Comparison of ENCODE assay signal across 8 mouse cellular contexts in the genomic region with DNA sequence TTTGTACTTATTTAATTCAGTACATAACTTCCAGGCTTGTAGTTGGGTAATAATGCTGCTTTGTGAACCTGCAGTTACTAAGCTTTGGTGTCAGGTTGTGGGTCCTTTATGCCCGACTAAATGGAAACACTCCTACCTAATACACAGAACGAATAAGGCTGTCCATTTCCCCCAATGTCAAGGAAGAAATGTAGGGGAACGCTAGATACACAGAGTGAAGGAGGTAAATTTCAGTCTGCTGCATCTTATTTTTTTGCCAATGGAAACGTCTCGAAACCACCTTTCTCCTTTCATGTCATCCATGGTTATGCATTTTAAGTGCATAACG. TPM values are rescaled to one million over a fixed set of nuclear protein-coding genes. Genes with fewer than 3 reads are reported as not detected.
DNase-seq lines count a peak whose midpoint lies in the region; ATAC-seq and TF ChIP-seq lines count a peak whose summit lies in the region.

No protein-coding gene starts in this region.

- TF ChIP-seq POLR2A in bone marrow macrophage, adult 2 months (IDR thresholded peaks at IDR 0.05; ENCODE audit: borderline replicate concordance, low read depth, low read length): no peak

- TF ChIP-seq CTCF in bone marrow macrophage, adult 2 months (IDR thresholded peaks at IDR 0.05; ENCODE audit: low read depth, low read length): no peak

- peak overlapping the region; percentile 86 for H3K4me2 ChIP-seq in heart, embryonic 14.5 days (ENCODE audit: low read length)
- H3K4me2 ChIP-seq in hindbrain, embryonic 13.5 days: peak overlapping the region; percentile 91
- H3K4me2 ChIP-seq in midbrain, embryonic 11.5 days: peak overlapping the region; percentile 85; the same call in 1 of the 2 replicates

- no peak overlapping the region for H3K9ac ChIP-seq in heart, embryonic 14.5 days (ENCODE audit: low read length)
- H3K9ac ChIP-seq in hindbrain, embryonic 13.5 days: no peak overlapping the region
- 0 out of 2 replicates have a peak overlapping the region, but pooled peaks have one; percentile 25 for H3K9ac ChIP-seq in midbrain, embryonic 11.5 days (ENCODE audit: low read length)

- H3K4me1 ChIP-seq in heart, embryonic 14.5 days (ENCODE audit: control insufficient read depth in 2 of 2, insufficient read depth in 2 of 2, low read length in 2 of 2): peaks cover 0 to 12% of the 10 kb centered on the region in 2 experiments; a peak in 2 of 4 replicates
- peaks cover 6% of the 10 kb centered on the region for H3K4me1 ChIP-seq in bone marrow macrophage, adult 2 months (ENCODE audit: control insufficient read depth, insufficient read depth, low read length)
- peaks cover 30% of the 10 kb centered on the region for H3K4me1 ChIP-seq in hindbrain, embryonic 13.5 days (replicated peaks)
- peaks cover 13% of the 10 kb centered on the region for H3K4me1 ChIP-seq in midbrain, embryonic 11.5 days (ENCODE audit: control insufficient read depth, insufficient read depth, low read length)

- no peak for ATAC-seq in heart, embryonic 14.5 days (ENCODE audit: insufficient number of reproducible peaks, insufficient read depth, low FRiP score, low read depth)
- no peak for ATAC-seq in hindbrain, embryonic 13.5 days (ENCODE audit: low FRiP score)
- no peak for ATAC-seq in midbrain, embryonic 11.5 days (ENCODE audit: low FRiP score)

- peak overlapping the region; percentile 92 to 93 for H3K4me3 ChIP-seq in heart, embryonic 14.5 days (ENCODE audit: control insufficient read depth in 1 of 2, insufficient read depth in 1 of 2, low read depth in 1 of 2, low read length in 2 of 2)
- peak overlapping the region; percentile 39 for H3K4me3 ChIP-seq in bone marrow macrophage, adult 2 months (ENCODE audit: insufficient read depth, low read length)
- peak overlapping the region; percentile 92 for H3K4me3 ChIP-seq in hindbrain, embryonic 13.5 days
- H3K4me3 ChIP-seq in midbrain, embryonic 11.5 days (ENCODE audit: low read depth, low read length): peak overlapping the region; percentile 69; the same call in 1 of the 2 replicates

- DNase-seq in heart, adult 18-20 months: no peak
- no peak for DNase-seq in midbrain, embryonic 11.5 days (ENCODE audit: low spot score, missing footprints)
- DNase-seq in cerebellum, postnatal 4 days (ENCODE audit: low spot score in 2 of 2): no peak
- DNase-seq in retina, embryonic 14.5 days (ENCODE audit: low spot score): no peak
- DNase-seq in gastrocnemius, postnatal 4 days (ENCODE audit: low spot score in 2 of 2): no peak

- peak overlapping the region in 1 of 2 experiments; percentile 91; a peak in 2 of 4 replicates for H3K27ac ChIP-seq in heart, embryonic 14.5 days (replicated peaks in 1 of 2; ENCODE audit: control insufficient read depth in 1 of 2, insufficient read depth in 1 of 2, low read depth in 2 of 2, low read length in 2 of 2)
- peak overlapping the region; percentile 45 for H3K27ac ChIP-seq in bone marrow macrophage, adult 2 months (ENCODE audit: insufficient read depth, low read depth, low read length)
- peak overlapping the region; percentile 94 for H3K27ac ChIP-seq in hindbrain, embryonic 13.5 days
- H3K27ac ChIP-seq in midbrain, embryonic 11.5 days (ENCODE audit: low read depth, low read length): no peak overlapping the region

- WGBS in heart, embryonic 14.5 days: 83% methylated on average over 6 of the region's 6 CpGs
- WGBS in hindbrain, embryonic 13.5 days: 79% methylated on average over 6 of the region's 6 CpGs
- 77% methylated on average over 6 of the region's 6 CpGs for WGBS in midbrain, embryonic 11.5 days

- peaks cover 4% of the 10 kb centered on the region; the same call in 1 of the 2 replicates for H3K27me3 ChIP-seq in heart, embryonic 14.5 days (ENCODE audit: control insufficient read depth, insufficient read depth, low read length)
- H3K27me3 ChIP-seq in hindbrain, embryonic 13.5 days: peaks cover 11% of the 10 kb centered on the region
- H3K27me3 ChIP-seq in midbrain, embryonic 11.5 days (ENCODE audit: control insufficient read depth, insufficient read depth, low read length): no peaks in the 10 kb centered on the region; the same call in 1 of the 2 replicates

- H3K36me3 ChIP-seq in heart, embryonic 14.5 days (ENCODE audit: control insufficient read depth, insufficient read depth, low read length): no peaks in the 10 kb centered on the region
- no peaks in the 10 kb centered on the region for H3K36me3 ChIP-seq in hindbrain, embryonic 13.5 days
- H3K36me3 ChIP-seq in midbrain, embryonic 11.5 days (ENCODE audit: control insufficient read depth, insufficient read depth, low read length): no peaks in the 10 kb centered on the region

- no peaks in the 10 kb centered on the region for H3K9me3 ChIP-seq in heart, embryonic 14.5 days (ENCODE audit: control insufficient read depth, low read length)
- no peaks in the 10 kb centered on the region for H3K9me3 ChIP-seq in hindbrain, embryonic 13.5 days
- H3K9me3 ChIP-seq in midbrain, embryonic 11.5 days (ENCODE audit: control insufficient read depth, low read length): no peaks in the 10 kb centered on the region

RNA-seq across cellular contexts. Expression of a gene that starts 0.3 kb away (rescaled TPM):
- 8.2 and 11.3 TPM in 2 replicates for polyA plus RNA-seq in heart, embryonic 14.5 days (2014; fragmentation: Nextera tagmentation; extraction: Ambion mirVana)
- total RNA-seq in heart, adult 18-20 months (2021): 10 to 100 TPM; 10.5 to 12.5 TPM
- 19.3 and 21.0 TPM in 2 replicates for polyA plus RNA-seq in bone marrow macrophage, adult 2 months (2012; ENCODE audit: insufficient read depth, insufficient read length, missing spikeins)
- polyA plus RNA-seq in hindbrain, embryonic 13.5 days (2015; fragmentation: Nextera tagmentation; extraction: Ambion mirVana): 15.1 and 15.5 TPM in 2 replicates
- polyA plus RNA-seq in midbrain, embryonic 11.5 days (2014; fragmentation: Nextera tagmentation; extraction: Ambion mirVana): 11.3 and 12.4 TPM in 2 replicates
- total RNA-seq in gastrocnemius, postnatal 4 days (2021): 10 to 100 TPM; 10.5 to 11.3 TPM

RNA-seq across cellular contexts. Expression of a gene that starts 11.0 kb away (rescaled TPM):
- polyA plus RNA-seq in heart, embryonic 14.5 days (2014; fragmentation: Nextera tagmentation; extraction: Ambion mirVana): 39.3 and 40.7 TPM in 2 replicates
- 10 to 100 TPM; 25.9 to 28.7 TPM for total RNA-seq in heart, adult 18-20 months (2021)
- polyA plus RNA-seq in bone marrow macrophage, adult 2 months (2012; ENCODE audit: insufficient read depth, insufficient read length, missing spikeins): 8.2 and 8.9 TPM in 2 replicates
- polyA plus RNA-seq in hindbrain, embryonic 13.5 days (2015; fragmentation: Nextera tagmentation; extraction: Ambion mirVana): 44.5 and 47.4 TPM in 2 replicates
- 75.1 and 85.7 TPM in 2 replicates for polyA plus RNA-seq in midbrain, embryonic 11.5 days (2014; fragmentation: Nextera tagmentation; extraction: Ambion mirVana)
- total RNA-seq in gastrocnemius, postnatal 4 days (2021): 10 to 100 TPM; 21.2 to 21.9 TPM

RNA-seq across cellular contexts. Expression of a gene that starts 35.6 kb away (rescaled TPM):
- polyA plus RNA-seq in heart, embryonic 14.5 days (2014; fragmentation: Nextera tagmentation; extraction: Ambion mirVana): 5.3 and 5.8 TPM in 2 replicates
- 10 to 100 TPM; 10.3 to 11.7 TPM for total RNA-seq in heart, adult 18-20 months (2021)
- 5.3 and 10.0 TPM in 2 replicates for polyA plus RNA-seq in bone marrow macrophage, adult 2 months (2012; ENCODE audit: insufficient read depth, insufficient read length, missing spikeins)
- 5.3 and 6.4 TPM in 2 replicates for polyA plus RNA-seq in hindbrain, embryonic 13.5 days (2015; fragmentation: Nextera tagmentation; extraction: Ambion mirVana)
- polyA plus RNA-seq in midbrain, embryonic 11.5 days (2014; fragmentation: Nextera tagmentation; extraction: Ambion mirVana): 2.3 and 3.4 TPM in 2 replicates
- 1 to 10 TPM; 4.0 to 4.6 TPM for total RNA-seq in gastrocnemius, postnatal 4 days (2021)

Comparison
In these comparisons a context has a peak if more than half of its experiments do, and no peak if none do; other contexts are left out.
1. H3K4me3 ChIP-seq: peak in every context shown above with its lines; median percentile 92 in heart, embryonic 14.5 days; 92 in hindbrain, embryonic 13.5 days; 69 in midbrain, embryonic 11.5 days; 39 in bone marrow macrophage, adult 2 months.